Mouse (Mus musculus): ENCODE data around the gene Nufip2. TPM values are rescaled to one million over a fixed set of nuclear protein-coding genes. Genes with fewer than 3 reads are reported as not detected.
A peak's percentile ranks its signal among the peaks of the same experiment; 100 is the strongest.

Nufip2 gene
- polyA plus RNA-seq, 1 experiment: 21.5 TPM

- WGBS: under 1% methylated on average over 29 of the region's 30 CpGs
- peak; percentile 48 to 64 for DNase-seq
- TF ChIP-seq POLR2A (IDR thresholded peaks at IDR 0.05; ENCODE audit: borderline replicate concordance, insufficient read depth, low read length) (no peak), CTCF (IDR thresholded peaks at IDR 0.05; ENCODE audit: borderline replicate concordance, insufficient read depth, low read depth, low read length) (no peak)
Observed at GRCm38 (mm10) chr11:77686346-77686840, 438 bp downstream of the Nufip2 start.

DNA sequence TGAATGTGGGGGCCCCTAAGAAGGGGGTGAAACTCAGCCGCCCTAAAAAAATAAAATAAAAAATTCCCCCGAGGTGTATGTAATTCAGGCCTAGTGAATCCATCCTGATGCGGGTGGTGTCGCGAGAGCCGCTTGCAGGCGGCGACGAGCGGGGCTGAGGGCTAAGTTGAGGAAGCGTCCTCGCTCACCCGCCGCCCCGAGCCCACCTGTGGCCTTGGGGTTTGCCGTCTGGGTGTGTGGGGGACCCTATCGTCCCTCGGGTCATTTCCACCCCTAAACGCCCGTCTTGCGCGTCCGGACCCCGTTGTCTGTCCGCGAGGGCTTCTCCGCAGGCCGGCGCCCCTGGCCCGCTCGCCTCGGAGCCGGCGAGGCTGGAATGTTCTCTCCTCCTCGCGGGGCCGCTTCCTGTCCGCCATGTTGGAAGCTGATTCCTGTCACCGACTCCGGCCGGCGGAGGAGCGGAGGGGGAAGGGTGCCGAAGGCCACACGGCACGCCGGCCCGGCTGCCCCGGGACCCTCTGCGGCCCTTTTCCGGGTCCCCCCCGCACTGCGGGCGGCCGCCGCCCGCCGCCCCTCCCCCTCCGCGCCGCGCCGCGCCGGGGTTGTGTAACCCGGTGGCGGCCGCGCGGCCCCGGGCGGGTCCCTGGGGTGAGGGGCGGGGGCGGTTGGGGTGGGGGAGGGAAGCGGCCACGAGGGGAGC lies 1.0 kb downstream of the Nufip2 start:
- H3K4me3 ChIP-seq (replicated peaks; ENCODE audit: insufficient read depth, low read depth, low read length): peak overlapping the region; percentile 70
- peak; percentile 66 to 76 for DNase-seq
- 0 out of 2 replicates have a peak, but pooled peaks have one; percentile 18 for TF ChIP-seq POLR2A (IDR thresholded peaks at IDR 0.05; ENCODE audit: borderline replicate concordance, insufficient read depth, low read length)
- no peak for TF ChIP-seq CTCF (IDR thresholded peaks at IDR 0.05; ENCODE audit: borderline replicate concordance, insufficient read depth, low read depth, low read length)
- peak overlapping the region; percentile 87 for H3K27ac ChIP-seq (ENCODE audit: insufficient read depth, low read length)
- no peaks in the 10 kb centered on the region for H3K27me3 ChIP-seq (ENCODE audit: control insufficient read depth, insufficient read depth, low read length)
- WGBS: 1% methylated on average over 54 of the region's 76 CpGs
- peaks cover 5% of the 10 kb centered on the region; the same call in 1 of the 2 replicates for H3K4me1 ChIP-seq (ENCODE audit: control insufficient read depth, insufficient read depth, low read length)

More at GRCm38 (mm10) chr11:77686346-77686840, 438 bp downstream of the Nufip2 start:
- Histone ChIP-seq H3K27me3 (ENCODE audit: control insufficient read depth, insufficient read depth, low read length) (no peaks in the 10 kb centered on the region), H3K4me3 (replicated peaks; ENCODE audit: insufficient read depth, low read depth, low read length) (peak overlapping the region; percentile 70), H3K27ac (ENCODE audit: insufficient read depth, low read length) (peak overlapping the region; percentile 87), H3K4me1 (ENCODE audit: control insufficient read depth, insufficient read depth, low read length) (peaks cover 5% of the 10 kb centered on the region; the same call in 1 of the 2 replicates)

GRCm38 (mm10) chr11:77687541-77688131 lies 1.7 kb downstream of the Nufip2 start:
- TF ChIP-seq CTCF (IDR thresholded peaks at IDR 0.05; ENCODE audit: borderline replicate concordance, insufficient read depth, low read depth, low read length) (no peak), POLR2A (IDR thresholded peaks at IDR 0.05; ENCODE audit: borderline replicate concordance, insufficient read depth, low read length) (no peak)
- peak overlapping the region; percentile 59 for H3K4me3 ChIP-seq (replicated peaks; ENCODE audit: insufficient read depth, low read depth, low read length)
- WGBS: 1% methylated on average over 39 of the region's 40 CpGs

DNA sequence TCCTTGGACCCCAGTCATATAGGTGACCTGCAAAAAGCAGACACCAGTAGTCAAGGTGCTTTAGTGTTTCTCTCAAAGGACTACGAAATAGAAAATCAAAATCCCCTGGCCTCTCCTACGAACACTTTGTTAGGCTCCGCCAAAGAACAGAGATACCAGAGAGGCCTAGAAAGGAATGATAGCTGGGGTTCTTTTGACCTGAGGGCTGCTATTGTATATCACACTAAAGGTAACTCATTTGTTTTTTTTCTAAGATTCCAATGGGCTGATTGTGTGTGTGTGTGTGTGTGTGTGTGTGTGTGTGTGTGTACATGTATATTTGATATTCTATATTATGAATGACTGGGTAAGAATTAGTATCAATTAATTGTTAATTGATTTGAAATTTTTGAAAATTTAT lies 7.1 kb downstream of the Nufip2 start:
- WGBS: 89% methylated on average over 3 of the region's 3 CpGs
- no peak for DNase-seq
- Histone ChIP-seq H3K4me1 (ENCODE audit: control insufficient read depth, insufficient read depth, low read length) (peaks cover 5% of the 10 kb centered on the region; the same call in 1 of the 2 replicates), H3K27me3 (ENCODE audit: control insufficient read depth, insufficient read depth, low read length) (no peaks in the 10 kb centered on the region), H3K4me3 (replicated peaks; ENCODE audit: insufficient read depth, low read depth, low read length) (no peak overlapping the region), H3K27ac (ENCODE audit: insufficient read depth, low read length) (no peak overlapping the region)
- TF ChIP-seq POLR2A (IDR thresholded peaks at IDR 0.05; ENCODE audit: borderline replicate concordance, insufficient read depth, low read length): no peak

More at GRCm38 (mm10) chr11:77687541-77688131, 1.7 kb downstream of the Nufip2 start:
- Histone ChIP-seq H3K4me1 (ENCODE audit: control insufficient read depth, insufficient read depth, low read length) (peaks cover 5% of the 10 kb centered on the region; the same call in 1 of the 2 replicates), H3K27me3 (ENCODE audit: control insufficient read depth, insufficient read depth, low read length) (no peaks in the 10 kb centered on the region), H3K27ac (ENCODE audit: insufficient read depth, low read length) (peak overlapping the region; percentile 62)
- peak; percentile 58 to 64 for DNase-seq

DNA sequence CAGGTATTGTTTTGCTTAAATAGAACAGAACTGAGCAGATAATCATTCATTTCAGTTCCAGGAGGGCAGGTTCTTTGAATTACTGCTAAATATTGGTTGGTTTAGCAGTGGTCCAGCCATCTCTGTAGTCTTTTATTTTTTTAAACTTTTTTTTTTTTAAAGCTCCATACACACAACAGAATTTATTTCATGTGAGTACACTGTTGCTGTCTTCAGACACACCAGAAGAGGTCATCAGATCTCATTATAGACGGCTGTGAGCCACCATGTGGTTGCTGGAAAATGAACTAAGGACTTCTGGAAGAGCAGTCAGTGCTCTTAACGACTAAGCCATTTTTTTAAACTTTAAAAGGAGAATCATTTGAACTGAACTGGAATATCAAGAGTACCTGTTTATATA lies 11.3 kb downstream of the Nufip2 start:
- Histone ChIP-seq H3K4me3 (replicated peaks; ENCODE audit: insufficient read depth, low read depth, low read length) (no peak overlapping the region), H3K27ac (ENCODE audit: insufficient read depth, low read length) (no peak overlapping the region), H3K27me3 (ENCODE audit: control insufficient read depth, insufficient read depth, low read length) (no peaks in the 10 kb centered on the region), H3K4me1 (ENCODE audit: control insufficient read depth, insufficient read depth, low read length) (no peaks in the 10 kb centered on the region; the same call in 1 of the 2 replicates)
- no peak for TF ChIP-seq CTCF (IDR thresholded peaks at IDR 0.05; ENCODE audit: borderline replicate concordance, insufficient read depth, low read depth, low read length)
- TF ChIP-seq POLR2A (IDR thresholded peaks at IDR 0.05; ENCODE audit: borderline replicate concordance, insufficient read depth, low read length): no peak
- no peak for DNase-seq
- WGBS: 20% methylated on average over 2 of the region's 2 CpGs

- 85% methylated on average over 3 of the region's 3 CpGs for WGBS
Observed at GRCm38 (mm10) chr11:77705920-77706319, 20.0 kb downstream of the Nufip2 start.

GRCm38 (mm10) chr11:77709039-77709438 lies 23.1 kb downstream of the Nufip2 start:
- DNase-seq: peak in 1 of 2 experiments; percentile 18
- Histone ChIP-seq H3K27ac (ENCODE audit: insufficient read depth, low read length) (no peak overlapping the region), H3K4me1 (ENCODE audit: control insufficient read depth, insufficient read depth, low read length) (0 out of 2 replicates have a peak, but pooled peaks cover 2% of the 10 kb centered on the region), H3K27me3 (ENCODE audit: control insufficient read depth, insufficient read depth, low read length) (no peaks in the 10 kb centered on the region), H3K4me3 (replicated peaks; ENCODE audit: insufficient read depth, low read depth, low read length) (no peak overlapping the region)
- TF ChIP-seq POLR2A (IDR thresholded peaks at IDR 0.05; ENCODE audit: borderline replicate concordance, insufficient read depth, low read length) (no peak), CTCF (IDR thresholded peaks at IDR 0.05; ENCODE audit: borderline replicate concordance, insufficient read depth, low read depth, low read length) (no peak)
- 11% methylated on average over 3 of the region's 3 CpGs for WGBS

More at GRCm38 (mm10) chr11:77705920-77706319, 20.0 kb downstream of the Nufip2 start:
- no peak overlapping the region for H3K27ac ChIP-seq (ENCODE audit: insufficient read depth, low read length)
- no peak overlapping the region for H3K4me3 ChIP-seq (replicated peaks; ENCODE audit: insufficient read depth, low read depth, low read length)
- no peak for TF ChIP-seq CTCF (IDR thresholded peaks at IDR 0.05; ENCODE audit: borderline replicate concordance, insufficient read depth, low read depth, low read length)
- no peak for TF ChIP-seq POLR2A (IDR thresholded peaks at IDR 0.05; ENCODE audit: borderline replicate concordance, insufficient read depth, low read length)
- H3K27me3 ChIP-seq (ENCODE audit: control insufficient read depth, insufficient read depth, low read length): no peaks in the 10 kb centered on the region
- no peak for DNase-seq
- 0 out of 2 replicates have a peak, but pooled peaks cover under 1% of the 10 kb centered on the region for H3K4me1 ChIP-seq (ENCODE audit: control insufficient read depth, insufficient read depth, low read length)
